Mouse (Mus musculus) olfactory bulb, adult 2 months (tissue): Measurements from ENCODE around the gene Parp11. TPM values are rescaled to one million over a fixed set of nuclear protein-coding genes. Genes with fewer than 3 reads are reported as not detected.

Source experiments
- H3K27ac ChIP-seq: fragments of 200-500 bp; 2 replicates; pipeline ENCODE4 v1.5.1; 2012; ENCODE audit warnings: low read depth, low read length; ENCODE audit not compliant: insufficient read depth
- H3K4me1 ChIP-seq: fragments of 200-500 bp; 2 replicates; pipeline ENCODE4 v1.6.1; 2012; ENCODE audit warnings: low read length; ENCODE audit not compliant: control insufficient read depth, insufficient read depth
- H3K4me3 ChIP-seq: fragments of 200-500 bp; 2 replicates; pipeline ENCODE4 v1.5.1; 2012; ENCODE audit warnings: mild to moderate bottlenecking, low read depth, low read length, moderate library complexity; ENCODE audit not compliant: insufficient read depth
- CTCF ChIP-seq: fragments of 200-500 bp; IDR thresholded peaks from 2 replicates; pipeline ENCODE4 v1.5.1; 2012; ENCODE audit warnings: low read depth, mild to moderate bottlenecking, low read length, moderate library complexity; ENCODE audit not compliant: insufficient read depth
- POLR2A ChIP-seq: fragments of 200-500 bp; IDR thresholded peaks from 2 replicates; pipeline ENCODE4 v1.6.1; 2012; ENCODE audit warnings: mild to moderate bottlenecking, low read depth, low read length, moderate library complexity; ENCODE audit not compliant: insufficient read depth
- WGBS: fragments of 180-500 bp; shearing (Covaris S2); methylation state at CpG from one replicate; pipeline ENCODE4 v1.1.7; 2018; 5-methylcytosine and 5-hydroxymethylcytosine counted together
- polyA plus RNA-seq: library from polyadenylated mRNA; stranded (reverse); fragments of >200 nt; gene quantifications from 2 replicates; pipeline ENCODE4 v1.2.4, GENCODE M21; 2012; ENCODE audit warnings: low replicate concordance; ENCODE audit not compliant: missing spikeins, insufficient read depth, insufficient read length

Gene Parp11
- polyA plus RNA-seq, 1 experiment: not detected

DNA sequence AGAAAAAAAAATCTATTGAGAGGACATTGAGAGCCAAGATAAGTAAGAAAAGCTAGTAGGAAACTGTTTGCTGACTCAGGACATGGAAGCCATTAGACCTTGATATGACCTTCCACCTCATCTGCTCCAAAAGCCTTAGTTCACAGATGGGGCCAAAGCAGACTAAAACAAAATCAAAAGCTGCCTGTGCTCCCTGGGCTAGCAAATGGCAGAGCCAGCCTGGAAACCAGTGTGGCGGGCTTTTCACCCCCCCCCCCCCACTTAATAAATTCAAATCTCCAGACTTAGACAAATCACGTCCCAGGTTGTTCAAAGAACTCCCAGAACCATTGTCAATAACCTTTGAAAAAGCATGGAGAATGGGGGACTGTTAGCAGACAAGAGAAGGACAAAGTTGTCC lies 2.7 kb upstream of the Parp11 start:
- no peak overlapping the region for H3K27ac ChIP-seq

DNA sequence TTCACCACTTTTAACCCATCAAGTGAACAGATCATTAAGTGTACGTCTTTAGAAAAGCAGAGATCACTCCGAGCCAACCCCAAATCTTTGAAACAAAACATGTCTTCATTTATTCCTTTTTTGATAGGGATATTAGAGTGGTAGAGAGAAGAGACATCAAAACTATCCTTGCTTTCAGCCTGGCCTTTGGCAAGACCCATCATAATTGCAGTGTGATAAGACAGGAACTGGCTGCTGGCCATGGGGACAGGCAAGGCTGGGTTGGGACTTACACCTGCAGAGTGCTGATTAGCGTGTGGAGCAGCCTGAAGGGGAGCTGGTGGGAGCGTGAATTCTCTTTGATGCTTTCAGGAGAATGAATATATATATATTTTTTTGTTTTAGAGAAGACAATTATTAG lies 2.2 kb upstream of the Parp11 start:
- TF ChIP-seq CTCF (no peak), POLR2A (no peak)
- Histone ChIP-seq H3K27ac (no peak overlapping the region), H3K4me3 (no peak overlapping the region), H3K4me1 (peaks cover 3% of the 10 kb centered on the region; the same call in 1 of the 2 replicates)
- WGBS: 40% methylated on average over 4 of the region's 4 CpGs

More for the DNA sequence above, 2.7 kb upstream of the Parp11 start:
- WGBS: 50% methylated on average over 2 of the region's 2 CpGs
- TF ChIP-seq CTCF: no peak
- TF ChIP-seq POLR2A: no peak
- Histone ChIP-seq H3K4me3 (no peak overlapping the region), H3K4me1 (peaks cover 3% of the 10 kb centered on the region; the same call in 1 of the 2 replicates)

DNA sequence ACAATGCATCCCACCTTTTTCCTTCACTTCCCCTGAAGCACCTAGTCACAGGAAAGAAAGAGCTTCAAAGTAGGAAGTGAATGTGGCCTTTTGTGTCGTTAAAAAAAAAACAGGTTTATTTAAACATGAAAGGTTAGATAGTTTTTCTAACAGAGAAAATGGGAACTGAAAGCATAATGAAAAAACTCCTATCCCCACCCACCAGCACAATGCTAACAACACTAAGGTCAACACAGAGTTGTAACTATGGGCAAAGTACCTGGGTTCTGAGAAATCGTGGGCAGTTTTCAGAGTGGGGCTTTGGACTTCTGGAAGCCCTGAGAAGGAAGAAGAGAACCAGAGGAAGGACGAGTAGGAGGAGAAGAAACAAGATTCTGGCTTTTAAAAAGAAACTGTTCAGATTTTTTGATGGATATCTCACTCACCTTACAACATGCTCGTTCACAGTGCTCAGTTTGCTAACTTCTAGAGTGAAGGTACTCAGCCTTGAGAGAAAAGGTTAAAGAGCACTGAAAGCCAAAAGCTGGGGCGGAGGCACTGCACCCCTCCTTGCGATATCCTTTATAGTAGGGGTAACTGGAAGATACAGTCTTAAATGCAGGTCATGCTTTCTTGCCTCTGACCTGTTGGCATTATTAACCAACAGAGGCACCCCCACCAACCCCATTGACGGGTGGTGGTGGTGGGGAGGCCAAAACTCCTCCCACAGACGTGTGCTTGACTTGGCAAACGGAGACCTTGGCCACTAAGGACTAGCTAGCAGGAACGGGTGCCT lies 1.2 kb downstream of the Parp11 start:
- 73% methylated on average over 10 of the region's 10 CpGs for WGBS
- no peak overlapping the region for H3K4me3 ChIP-seq
- H3K4me1 ChIP-seq: no peaks in the 10 kb centered on the region
- TF ChIP-seq POLR2A (no peak), CTCF (no peak)
- no peak overlapping the region for H3K27ac ChIP-seq

DNA sequence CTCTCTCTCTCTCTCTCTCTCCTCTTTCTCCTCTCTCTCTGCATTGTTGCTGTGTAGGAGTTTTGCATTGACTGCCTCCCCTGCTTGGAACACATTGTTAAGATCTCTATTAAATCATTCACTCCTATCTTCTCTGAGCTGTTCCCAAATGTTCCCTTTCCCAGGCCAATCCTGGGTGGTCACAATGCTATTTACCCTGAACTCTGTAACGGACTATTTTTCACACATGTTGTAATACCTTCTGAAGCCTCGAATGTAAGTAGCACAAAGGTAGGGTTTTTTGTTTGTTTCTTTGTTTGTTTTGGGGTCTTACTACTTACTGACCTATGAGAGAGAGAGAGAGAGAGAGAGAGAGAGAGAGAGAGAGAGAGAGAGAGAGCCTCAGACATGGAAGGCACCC lies 2.2 kb downstream of the Parp11 start:
- Histone ChIP-seq H3K4me1 (no peaks in the 10 kb centered on the region), H3K4me3 (no peak overlapping the region), H3K27ac (no peak overlapping the region)
- TF ChIP-seq CTCF (no peak), POLR2A (no peak)
- WGBS: 50% methylated on average over 2 of the region's 2 CpGs

DNA sequence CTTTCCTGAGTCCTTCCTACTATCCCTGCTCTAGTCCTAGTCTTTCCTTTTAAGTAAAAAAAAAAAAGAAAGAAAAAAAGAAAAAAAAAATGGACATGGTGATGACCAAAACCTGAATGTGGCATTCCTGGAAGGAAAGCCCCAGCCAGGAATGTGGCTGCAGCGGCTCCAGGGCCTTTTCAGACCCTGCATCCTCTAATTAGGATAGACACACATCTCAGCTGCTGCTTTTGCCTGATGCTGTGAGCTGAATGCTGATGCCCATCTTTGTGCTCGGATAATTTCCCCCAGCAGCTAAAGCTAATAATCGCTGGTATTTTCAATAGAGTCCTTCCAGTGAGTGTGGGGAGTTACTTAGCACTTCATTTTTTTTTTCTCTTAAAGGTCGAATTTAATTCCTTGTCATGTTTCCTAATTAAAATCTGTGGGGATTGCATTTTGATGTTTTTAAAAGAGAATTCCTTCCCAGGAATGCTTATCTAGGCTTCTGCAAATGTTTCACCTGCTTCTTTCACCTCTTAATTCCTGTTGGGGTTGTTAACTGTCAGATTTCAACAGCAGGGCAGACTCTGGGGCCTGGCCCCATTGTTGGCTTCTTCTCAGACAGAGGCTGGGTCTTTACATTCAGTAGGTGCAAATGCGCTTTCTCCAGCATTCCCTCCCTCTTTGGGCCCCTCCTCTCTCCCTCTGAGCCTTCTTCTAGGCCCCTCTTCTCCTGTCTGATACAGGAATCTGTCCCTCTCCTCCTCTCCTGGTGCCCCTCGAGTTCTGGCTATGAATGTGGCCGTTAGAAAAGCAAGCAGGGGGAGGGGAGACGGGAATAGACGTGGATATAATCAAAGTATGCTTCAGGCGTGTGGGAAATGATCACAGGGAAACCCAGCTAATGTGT lies 3.1 kb downstream of the Parp11 start:
- H3K4me1 ChIP-seq: no peaks in the 10 kb centered on the region
- no peak overlapping the region for H3K27ac ChIP-seq
- no peak overlapping the region for H3K4me3 ChIP-seq
- no peak for TF ChIP-seq CTCF
- TF ChIP-seq POLR2A: no peak
- WGBS: 35% methylated on average over 10 of the region's 10 CpGs

DNA sequence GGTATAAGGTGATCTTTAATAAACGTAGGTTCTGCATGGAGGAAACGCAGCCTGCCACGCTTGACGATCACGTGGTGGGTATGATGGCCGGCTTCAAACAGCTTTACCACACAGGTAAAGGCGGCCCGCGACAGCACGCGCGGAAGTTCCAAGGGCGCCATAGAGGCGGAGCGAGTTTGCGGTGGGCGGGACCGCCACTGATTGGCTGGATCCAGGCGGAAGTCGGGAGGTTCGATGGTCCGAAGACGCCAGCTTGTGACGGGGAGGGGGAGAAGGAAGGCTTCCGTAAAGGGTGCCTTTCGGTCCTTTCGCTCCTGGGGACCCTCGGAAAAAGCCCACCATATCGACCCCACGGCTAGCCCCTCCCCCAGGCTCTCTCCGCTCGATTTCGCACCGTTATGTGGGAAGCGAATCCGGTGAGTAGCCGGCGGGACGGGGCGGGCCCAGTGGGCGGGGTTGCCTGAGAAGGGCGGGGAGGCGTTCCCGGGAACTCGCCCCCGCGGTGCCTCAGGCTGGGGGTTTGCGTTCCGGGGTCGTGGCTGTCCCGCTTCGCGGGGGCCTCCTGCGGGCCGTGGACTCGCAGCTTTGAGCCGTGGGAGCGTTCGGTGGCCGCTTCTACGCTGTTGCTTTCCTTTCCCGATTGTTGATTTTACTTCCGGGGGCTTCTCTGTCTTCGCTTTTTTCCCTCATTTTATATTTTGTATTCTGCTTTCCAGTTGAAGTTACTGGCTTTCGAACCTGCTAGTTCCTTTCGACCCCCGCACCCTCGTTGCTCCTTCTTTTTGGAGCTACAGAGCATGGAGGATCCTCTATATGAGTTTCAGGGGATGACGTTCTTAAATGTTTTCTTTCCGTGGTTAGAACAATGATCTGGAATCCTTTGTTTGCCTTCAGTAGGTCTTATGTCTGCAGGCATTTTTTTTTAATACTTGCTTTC lies 7.0 kb downstream of the Parp11 start:
- peak overlapping the region; percentile 82 for H3K27ac ChIP-seq
- WGBS: under 1% methylated on average over 70 of the region's 70 CpGs
- TF ChIP-seq CTCF: no peak
- TF ChIP-seq POLR2A: peak; percentile 42
- no peaks in the 10 kb centered on the region for H3K4me1 ChIP-seq
- peak overlapping the region; percentile 89 for H3K4me3 ChIP-seq

DNA sequence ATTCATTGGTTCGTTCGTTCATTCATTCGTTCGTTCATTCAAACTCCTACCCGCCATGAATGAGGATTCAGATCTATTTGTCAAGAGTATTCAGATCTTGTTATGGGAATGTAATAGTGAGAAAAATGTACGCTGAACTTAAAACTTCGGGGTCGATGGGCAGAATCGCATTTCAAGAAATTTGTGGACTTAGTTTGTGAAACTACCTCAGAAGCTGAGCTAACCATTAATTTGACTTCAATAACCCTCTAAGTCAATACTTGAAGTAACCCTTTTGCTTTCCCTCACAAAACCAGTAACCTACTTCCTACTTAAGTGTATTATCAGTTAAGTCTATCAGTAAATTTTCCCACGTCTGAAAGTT lies 7.7 kb downstream of the Parp11 start:
- Histone ChIP-seq H3K4me3 (no peak overlapping the region), H3K4me1 (no peaks in the 10 kb centered on the region), H3K27ac (no peak overlapping the region)
- TF ChIP-seq CTCF (no peak), POLR2A (no peak)
- WGBS: 25% methylated on average over 10 of the region's 10 CpGs

DNA sequence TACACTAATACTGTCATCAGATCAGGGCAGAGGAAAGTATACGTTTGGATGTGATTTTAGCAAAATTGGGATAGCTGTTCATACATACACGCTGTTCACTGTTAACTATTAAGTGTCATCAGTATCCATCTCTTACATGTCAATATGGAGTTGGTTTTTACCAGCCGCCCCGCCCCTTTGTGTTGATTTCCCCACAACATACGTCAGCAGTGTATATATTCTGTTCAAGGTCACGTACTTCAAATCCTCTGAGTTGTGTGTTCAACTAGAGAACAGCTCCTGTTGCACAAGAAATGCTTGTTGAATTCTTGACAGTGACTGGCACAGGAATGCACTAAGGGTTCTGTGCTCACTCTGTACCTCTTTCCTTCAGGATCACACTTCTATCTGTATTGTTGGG lies 8.2 kb downstream of the Parp11 start:
- WGBS: 83% methylated on average over 6 of the region's 6 CpGs
- Histone ChIP-seq H3K27ac (no peak overlapping the region), H3K4me3 (no peak overlapping the region), H3K4me1 (no peaks in the 10 kb centered on the region)
- TF ChIP-seq POLR2A (no peak), CTCF (no peak)

DNA sequence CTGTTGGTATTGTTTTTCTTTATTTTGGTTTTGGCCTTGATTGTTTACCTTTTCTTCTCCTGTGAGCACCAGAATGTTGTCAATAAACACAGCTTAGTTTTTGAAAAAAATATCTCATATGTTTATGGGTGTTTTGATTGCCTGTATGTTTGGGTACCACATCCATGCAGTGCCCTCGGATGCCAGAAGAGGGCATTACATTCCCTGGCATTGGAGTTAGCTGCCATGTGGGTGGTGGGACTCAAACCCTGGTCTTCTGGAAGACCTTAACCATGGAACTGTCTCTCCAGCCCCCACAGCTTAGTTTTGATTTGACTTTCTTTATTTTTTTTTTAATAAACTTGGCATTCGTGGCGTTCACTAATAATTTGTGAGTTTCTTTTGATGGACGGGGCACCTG lies 8.8 kb downstream of the Parp11 start:
- 94% methylated on average over 4 of the region's 4 CpGs for WGBS
- no peak overlapping the region for H3K4me3 ChIP-seq
- TF ChIP-seq POLR2A: no peak
- TF ChIP-seq CTCF: no peak
- H3K27ac ChIP-seq: no peak overlapping the region
- H3K4me1 ChIP-seq: no peaks in the 10 kb centered on the region
